Mouse (Mus musculus): ENCODE data around the gene Rfx8. TPM values are rescaled to one million over a fixed set of nuclear protein-coding genes. Genes with fewer than 3 reads are reported as not detected.

Rfx8 gene
- 0.23 and 0.30 TPM in 2 replicates for polyA plus RNA-seq (2015; fragmentation: Nextera tagmentation; extraction: Ambion mirVana)

GRCm38 (mm10) chr1:39720632-39721350 lies at the start of gene Rfx8:
Rfx8 (minus strand) TSS chr1:39720997.
- Histone ChIP-seq H3K36me3 (ENCODE audit: control insufficient read depth, insufficient read depth, low read length) (no peaks in the 10 kb centered on the region), H3K27ac (ENCODE audit: low read depth, low read length) (no peak within 1 kb of the TSS), H3K9me3 (ENCODE audit: control insufficient read depth, low read length) (no peaks in the 10 kb centered on the region), H3K9ac (ENCODE audit: low read depth, low read length) (peak within 1 kb of the TSS; percentile 81), H3K4me1 (ENCODE audit: control insufficient read depth, insufficient read depth, low read depth, low read length) (peaks cover 11% of the 10 kb centered on the region), H3K27me3 (replicated peaks; ENCODE audit: control insufficient read depth, insufficient read depth, low read length) (no peaks in the 10 kb centered on the region), H3K4me2 (ENCODE audit: low read length) (peak within 1 kb of the TSS; percentile 96), H3K4me3 (ENCODE audit: low read length) (peak within 1 kb of the TSS; percentile 63)
- ATAC-seq: peak; percentile 79
- WGBS: under 1% methylated on average over 42 of the region's 42 CpGs

GRCm38 (mm10) chr1:39770436-39770835 lies 49.6 kb upstream of the Rfx8 start:
- Histone ChIP-seq H3K36me3 (ENCODE audit: control insufficient read depth, insufficient read depth, low read length) (no peaks in the 10 kb centered on the region), H3K9me3 (ENCODE audit: control insufficient read depth, low read length) (peaks cover 2% of the 10 kb centered on the region; the same call in 1 of the 2 replicates), H3K27ac (ENCODE audit: low read depth, low read length) (peak overlapping the region; percentile 55), H3K4me2 (ENCODE audit: low read length) (no peak overlapping the region), H3K4me1 (ENCODE audit: control insufficient read depth, insufficient read depth, low read depth, low read length) (peaks cover 4% of the 10 kb centered on the region; the same call in 1 of the 2 replicates), H3K9ac (ENCODE audit: low read depth, low read length) (no peak overlapping the region), H3K4me3 (ENCODE audit: low read length) (no peak overlapping the region), H3K27me3 (replicated peaks; ENCODE audit: control insufficient read depth, insufficient read depth, low read length) (no peaks in the 10 kb centered on the region)
- ATAC-seq: peak; percentile 28; the same call in 1 of the 2 replicates
- WGBS: 56% methylated on average over 5 of the region's 5 CpGs

GRCm38 (mm10) chr1:39768017-39768416 lies 47.2 kb upstream of the Rfx8 start:
- Histone ChIP-seq H3K27me3 (replicated peaks; ENCODE audit: control insufficient read depth, insufficient read depth, low read length) (no peaks in the 10 kb centered on the region), H3K36me3 (ENCODE audit: control insufficient read depth, insufficient read depth, low read length) (no peaks in the 10 kb centered on the region), H3K9ac (ENCODE audit: low read depth, low read length) (no peak overlapping the region), H3K9me3 (ENCODE audit: control insufficient read depth, low read length) (peaks cover 2% of the 10 kb centered on the region; the same call in 1 of the 2 replicates), H3K4me2 (ENCODE audit: low read length) (no peak overlapping the region), H3K27ac (ENCODE audit: low read depth, low read length) (no peak overlapping the region), H3K4me3 (ENCODE audit: low read length) (no peak overlapping the region), H3K4me1 (ENCODE audit: control insufficient read depth, insufficient read depth, low read depth, low read length) (0 out of 2 replicates have a peak, but pooled peaks cover under 1% of the 10 kb centered on the region)
- 82% methylated on average over 3 of the region's 3 CpGs for WGBS
- no peak for ATAC-seq

GRCm38 (mm10) chr1:39765854-39766493 lies 45.2 kb upstream of the Rfx8 start:
- H3K27ac ChIP-seq (ENCODE audit: low read depth, low read length): no peak overlapping the region
- no peak overlapping the region for H3K4me3 ChIP-seq (ENCODE audit: low read length)
- H3K36me3 ChIP-seq (ENCODE audit: control insufficient read depth, insufficient read depth, low read length): no peaks in the 10 kb centered on the region
- H3K4me1 ChIP-seq (ENCODE audit: control insufficient read depth, insufficient read depth, low read depth, low read length): peaks cover 15% of the 10 kb centered on the region
- WGBS: 83% methylated on average over 7 of the region's 7 CpGs
- ATAC-seq: no peak
- no peak overlapping the region for H3K9ac ChIP-seq (ENCODE audit: low read depth, low read length)
- no peaks in the 10 kb centered on the region for H3K27me3 ChIP-seq (replicated peaks; ENCODE audit: control insufficient read depth, insufficient read depth, low read length)
- H3K4me2 ChIP-seq (ENCODE audit: low read length): no peak overlapping the region
- peaks cover 2% of the 10 kb centered on the region; the same call in 1 of the 2 replicates for H3K9me3 ChIP-seq (ENCODE audit: control insufficient read depth, low read length)

GRCm38 (mm10) chr1:39762025-39762370 lies 41.2 kb upstream of the Rfx8 start:
- Histone ChIP-seq H3K27ac (ENCODE audit: low read depth, low read length) (peak overlapping the region; percentile 73), H3K4me1 (ENCODE audit: control insufficient read depth, insufficient read depth, low read depth, low read length) (peaks cover 16% of the 10 kb centered on the region), H3K4me2 (ENCODE audit: low read length) (peak overlapping the region; percentile 39), H3K36me3 (ENCODE audit: control insufficient read depth, insufficient read depth, low read length) (no peaks in the 10 kb centered on the region), H3K4me3 (ENCODE audit: low read length) (no peak overlapping the region), H3K9me3 (ENCODE audit: control insufficient read depth, low read length) (no peaks in the 10 kb centered on the region), H3K9ac (ENCODE audit: low read depth, low read length) (no peak overlapping the region), H3K27me3 (replicated peaks; ENCODE audit: control insufficient read depth, insufficient read depth, low read length) (no peaks in the 10 kb centered on the region)
- WGBS: 3% methylated on average over 10 of the region's 10 CpGs
- peak; percentile 75 for ATAC-seq

GRCm38 (mm10) chr1:39761211-39762024 lies 40.6 kb upstream of the Rfx8 start:
- H3K4me2 ChIP-seq (ENCODE audit: low read length): peak overlapping the region; percentile 39
- H3K4me1 ChIP-seq (ENCODE audit: control insufficient read depth, insufficient read depth, low read depth, low read length): peaks cover 16% of the 10 kb centered on the region
- no peaks in the 10 kb centered on the region for H3K36me3 ChIP-seq (ENCODE audit: control insufficient read depth, insufficient read depth, low read length)
- no peak overlapping the region for H3K4me3 ChIP-seq (ENCODE audit: low read length)
- H3K9me3 ChIP-seq (ENCODE audit: control insufficient read depth, low read length): no peaks in the 10 kb centered on the region
- peak; percentile 69 for ATAC-seq
- H3K27me3 ChIP-seq (replicated peaks; ENCODE audit: control insufficient read depth, insufficient read depth, low read length): no peaks in the 10 kb centered on the region
- H3K27ac ChIP-seq (ENCODE audit: low read depth, low read length): peak overlapping the region; percentile 73
- peak overlapping the region; percentile 25; the same call in 1 of the 2 replicates for H3K9ac ChIP-seq (ENCODE audit: low read depth, low read length)
- 4% methylated on average over 22 of the region's 22 CpGs for WGBS

- H3K9ac ChIP-seq (ENCODE audit: low read depth, low read length): no peak overlapping the region
- no peak overlapping the region for H3K4me3 ChIP-seq (ENCODE audit: low read length)
- H3K27ac ChIP-seq (ENCODE audit: low read depth, low read length): no peak overlapping the region
- no peak for ATAC-seq
- WGBS: 72% methylated on average over 6 of the region's 6 CpGs
- no peaks in the 10 kb centered on the region for H3K9me3 ChIP-seq (ENCODE audit: control insufficient read depth, low read length)
- no peaks in the 10 kb centered on the region for H3K27me3 ChIP-seq (replicated peaks; ENCODE audit: control insufficient read depth, insufficient read depth, low read length)
- no peaks in the 10 kb centered on the region for H3K36me3 ChIP-seq (ENCODE audit: control insufficient read depth, insufficient read depth, low read length)
- H3K4me2 ChIP-seq (ENCODE audit: low read length): no peak overlapping the region
- H3K4me1 ChIP-seq (ENCODE audit: control insufficient read depth, insufficient read depth, low read depth, low read length): peaks cover 16% of the 10 kb centered on the region
These were observed 39.5 kb upstream of the Rfx8 start for GRCm38 (mm10) chr1:39760181-39760715.

- Histone ChIP-seq H3K27ac (ENCODE audit: low read depth, low read length) (no peak overlapping the region), H3K4me1 (ENCODE audit: control insufficient read depth, insufficient read depth, low read depth, low read length) (peaks cover 16% of the 10 kb centered on the region), H3K27me3 (replicated peaks; ENCODE audit: control insufficient read depth, insufficient read depth, low read length) (no peaks in the 10 kb centered on the region), H3K9ac (ENCODE audit: low read depth, low read length) (no peak overlapping the region), H3K36me3 (ENCODE audit: control insufficient read depth, insufficient read depth, low read length) (no peaks in the 10 kb centered on the region), H3K4me3 (ENCODE audit: low read length) (no peak overlapping the region), H3K4me2 (ENCODE audit: low read length) (no peak overlapping the region), H3K9me3 (ENCODE audit: control insufficient read depth, low read length) (no peaks in the 10 kb centered on the region)
- peak; percentile 50; the same call in 1 of the 2 replicates for ATAC-seq
- WGBS: 57% methylated on average over 9 of the region's 9 CpGs
These were observed 38.7 kb upstream of the Rfx8 start for GRCm38 (mm10) chr1:39759231-39760175.
